Mouse (Mus musculus) spleen, postnatal 36 days (tissue): ENCODE measurements around the gene Nup93.
"Not testable (repeated sequence)": the region's sequence is repeated elsewhere in the genome, so short reads cannot be mapped to it uniquely, and the experiment has no call there.

Experiments
- DNase-seq, 2 experiments: peaks; one replicate each; pipeline ENCODE4 v3.0.0; 2022; ENCODE audit warnings: low spot score in 2 of 2, mixed read lengths in 1 of 2

The Nup93 gene

DNA sequence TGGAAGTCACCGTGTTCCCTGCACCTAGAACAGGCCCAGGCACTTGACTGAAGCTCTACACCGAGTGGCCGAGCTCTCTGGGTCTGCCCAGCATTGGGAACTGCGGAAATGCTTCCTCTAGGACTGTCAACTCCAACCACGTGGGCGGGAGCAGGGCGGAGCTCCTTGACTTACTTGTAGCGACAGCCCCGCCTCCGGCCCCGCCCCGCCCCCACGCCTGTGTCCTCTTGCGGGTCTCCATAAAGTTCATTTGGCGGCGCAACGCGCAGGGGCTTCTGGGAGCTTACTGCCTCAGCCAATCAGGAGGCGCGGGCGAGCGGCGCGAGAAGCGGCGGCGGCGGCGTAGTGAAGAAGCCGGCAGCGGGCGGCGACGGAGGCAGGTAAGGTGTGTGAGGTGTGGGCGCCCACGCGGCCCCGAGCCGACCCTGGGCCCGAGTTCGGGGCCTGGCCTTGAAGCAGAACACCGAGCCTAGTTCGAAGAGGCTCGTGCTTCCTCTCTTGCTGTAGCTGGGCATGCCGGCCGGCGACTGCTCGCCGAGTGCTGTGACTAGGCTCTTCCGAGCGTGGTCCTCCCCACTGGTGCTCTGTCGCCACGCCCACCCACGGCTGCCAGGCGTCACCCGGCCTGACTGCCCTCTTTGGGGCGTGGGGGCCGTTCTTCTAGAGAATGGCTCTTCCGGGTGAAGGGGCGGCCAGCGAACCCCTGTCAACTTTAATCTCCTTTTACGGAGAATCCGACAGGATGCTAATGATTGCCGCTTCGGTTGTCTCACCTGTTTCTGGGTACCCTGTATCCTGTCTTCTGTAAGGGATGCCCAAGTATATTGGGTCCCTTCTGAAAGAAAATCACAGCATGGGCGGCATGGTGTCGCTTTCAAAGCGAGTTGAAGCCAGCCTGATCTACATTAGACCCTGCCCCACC, at the start of gene Nup93:
Nup93 (plus strand) TSS at position 313 of the 922 bp plus-strand sequence.
- DNase-seq, result peak; percentile 94 to 96

- not testable (repeated sequence) for DNase-seq
These were observed 48.6 kb upstream of the Nup93 start for GRCm38 (mm10) chr8:94165772-94166171.

DNA sequence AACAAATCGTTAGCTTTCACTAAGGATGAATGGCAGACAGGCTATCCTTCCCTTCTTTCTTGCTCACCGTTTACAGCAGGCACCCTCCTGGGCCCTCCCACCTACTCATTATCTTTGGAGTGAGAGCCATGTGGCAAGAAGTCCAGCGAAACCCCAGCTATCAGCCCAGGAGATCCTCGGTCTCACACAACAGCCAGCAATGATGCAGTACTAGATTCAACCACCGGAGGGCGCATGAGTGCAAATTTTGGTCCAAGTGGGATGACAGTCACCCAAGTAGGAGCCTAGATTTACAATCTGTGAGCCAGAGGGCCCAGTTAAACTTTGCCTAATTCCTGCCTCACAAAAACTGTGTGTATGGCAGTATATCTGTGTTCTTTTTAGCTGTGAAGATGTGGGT, 47.1 kb upstream of the Nup93 start:
- peak; percentile 54 to 63 for DNase-seq

DNA sequence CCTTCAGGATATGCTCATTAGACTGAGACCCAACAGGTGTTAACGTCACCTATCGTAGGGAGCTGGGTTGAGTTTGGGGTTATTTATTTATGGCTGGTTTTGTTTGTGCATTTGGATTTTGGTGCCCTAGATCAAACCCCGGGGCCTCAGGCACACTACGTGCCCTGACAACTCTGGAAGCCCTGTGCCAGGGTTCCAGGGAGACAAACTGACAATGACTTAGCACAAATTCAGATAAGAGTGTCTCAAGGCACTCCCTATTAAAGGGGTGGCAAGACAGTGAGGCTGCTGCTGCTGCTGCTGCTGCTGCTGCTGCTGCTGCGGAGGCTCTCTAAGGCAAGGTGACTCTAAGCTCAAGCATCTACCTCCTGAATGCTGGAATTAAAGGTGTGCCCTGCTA, 44.8 kb upstream of the Nup93 start:
- no peak for DNase-seq

GRCm38 (mm10) chr8:94171321-94171755, 43.0 kb upstream of the Nup93 start:
- DNase-seq, result no peak

- peak; percentile 53 to 73 for DNase-seq
These were observed 42.1 kb upstream of the Nup93 start, which contains the start of gene Mt2 for GRCm38 (mm10) chr8:94172075-94172808. TSS of gene Mt2 (plus strand) at chr8:94172664.

DNA sequence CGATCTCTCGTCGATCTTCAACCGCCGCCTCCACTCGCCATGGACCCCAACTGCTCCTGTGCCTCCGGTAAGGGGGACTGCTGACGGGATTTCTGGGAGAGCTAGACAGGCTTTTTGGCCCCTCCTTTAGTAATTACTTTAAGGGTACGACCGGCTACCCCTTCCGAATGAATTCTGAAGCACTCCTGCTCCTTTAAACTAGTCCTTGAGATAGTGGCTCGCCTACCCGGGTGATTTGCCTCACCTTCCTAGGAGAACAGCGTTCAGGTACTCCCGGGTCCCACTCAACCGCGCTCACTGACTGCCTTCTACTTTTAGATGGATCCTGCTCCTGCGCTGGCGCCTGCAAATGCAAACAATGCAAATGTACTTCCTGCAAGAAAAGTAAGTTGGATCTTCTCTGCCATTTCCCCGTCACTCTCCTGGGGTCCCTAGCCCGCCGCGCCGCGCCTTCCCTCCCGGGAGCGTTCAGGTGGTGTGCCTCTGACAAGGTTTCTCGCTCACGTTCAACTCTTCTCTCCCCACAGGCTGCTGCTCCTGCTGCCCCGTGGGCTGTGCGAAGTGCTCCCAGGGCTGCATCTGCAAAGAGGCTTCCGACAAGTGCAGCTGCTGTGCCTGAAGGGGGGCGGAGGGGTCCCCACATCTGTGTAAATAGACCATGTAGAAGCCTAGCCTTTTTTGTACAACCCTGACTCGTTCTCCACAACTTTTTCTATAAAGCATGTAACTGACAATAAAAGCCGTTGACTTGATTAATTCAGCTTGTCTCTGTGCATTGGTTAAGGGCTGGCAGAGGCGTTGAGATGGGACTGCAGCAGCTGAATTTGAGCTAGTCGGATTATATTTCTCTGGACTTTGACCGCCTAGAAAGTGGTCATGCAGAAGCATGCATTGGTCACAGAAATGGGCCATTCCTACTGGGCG, 41.3 kb upstream of the Nup93 start:
- DNase-seq, result no peak

DNA sequence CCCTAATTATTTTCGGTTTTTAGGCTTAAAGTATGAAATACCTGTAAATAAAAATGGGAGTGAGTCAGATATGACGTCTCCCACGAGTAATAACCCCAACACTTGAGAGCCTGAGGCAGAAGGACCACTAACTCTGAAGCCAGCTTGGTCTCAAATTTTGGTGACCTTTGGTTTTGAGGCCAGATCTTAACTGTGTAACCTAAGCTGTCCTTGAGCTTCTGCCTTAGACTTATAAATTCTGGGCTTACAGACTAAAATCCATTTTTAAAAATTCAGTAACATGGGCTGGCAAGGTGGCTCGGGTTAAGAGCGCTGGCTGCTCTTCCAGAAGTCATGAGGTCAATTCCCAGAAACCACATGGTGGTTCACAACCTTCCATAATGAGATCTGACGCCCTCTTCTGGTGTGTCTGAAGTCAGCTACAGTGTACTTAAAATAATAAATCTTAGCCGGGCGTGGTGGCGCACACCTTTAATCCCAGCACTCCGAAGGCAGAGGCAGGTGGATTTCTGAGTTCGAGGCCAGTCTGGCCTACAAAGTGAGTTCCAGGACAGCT, 40.4 kb upstream of the Nup93 start:
- no peak for DNase-seq

DNA sequence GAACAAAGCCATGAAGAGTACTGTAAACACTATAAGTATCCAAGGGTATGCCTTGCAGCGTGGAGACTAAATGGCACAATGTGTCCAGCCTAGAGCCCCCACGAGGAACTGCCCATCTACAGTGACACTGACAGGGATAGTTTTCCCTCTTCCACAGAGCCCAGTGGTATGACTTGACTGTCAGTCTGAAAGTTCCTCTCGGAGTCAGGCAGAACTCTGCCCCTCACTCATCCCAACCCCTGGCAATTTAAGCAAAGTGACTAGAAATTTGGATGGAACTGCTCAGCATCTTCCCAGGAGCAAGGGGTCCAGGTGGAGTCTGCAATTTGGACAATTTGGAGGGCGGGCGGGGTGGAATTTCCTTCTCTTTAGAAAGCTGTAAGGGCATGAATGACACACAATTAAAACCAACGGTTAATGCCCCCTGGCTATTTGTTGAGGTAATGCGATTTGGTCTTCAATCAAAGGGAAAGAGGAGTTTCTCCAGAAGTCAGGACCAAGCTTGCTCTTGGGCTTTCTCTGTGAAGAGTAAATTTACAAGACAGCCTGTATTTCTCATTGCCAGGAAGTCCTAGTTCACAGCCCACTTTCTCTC, 39.6 kb upstream of the Nup93 start:
- no peak for DNase-seq

GRCm38 (mm10) chr8:94177716-94178390, 36.5 kb upstream of the Nup93 start:
- DNase-seq, result no peak

- DNase-seq, result peak; percentile 66 to 75
These were observed 35.3 kb upstream of the Nup93 start, which contains the start of gene Mt1 for GRCm38 (mm10) chr8:94178857-94179712. TSS of gene Mt1 (plus strand) at chr8:94179082.

GRCm38 (mm10) chr8:94179713-94180560, 34.4 kb upstream of the Nup93 start:
- DNase-seq, result no peak

- DNase-seq, result no peak
These were observed 33.8 kb upstream of the Nup93 start for GRCm38 (mm10) chr8:94180561-94180908.

GRCm38 (mm10) chr8:94182055-94182929, 32.1 kb upstream of the Nup93 start:
- no peak for DNase-seq

- DNase-seq, result peak; percentile 61 to 63
These were observed 31.2 kb upstream of the Nup93 start for GRCm38 (mm10) chr8:94183117-94183516.

GRCm38 (mm10) chr8:94184357-94184843, 30.0 kb upstream of the Nup93 start:
- no peak for DNase-seq

DNA sequence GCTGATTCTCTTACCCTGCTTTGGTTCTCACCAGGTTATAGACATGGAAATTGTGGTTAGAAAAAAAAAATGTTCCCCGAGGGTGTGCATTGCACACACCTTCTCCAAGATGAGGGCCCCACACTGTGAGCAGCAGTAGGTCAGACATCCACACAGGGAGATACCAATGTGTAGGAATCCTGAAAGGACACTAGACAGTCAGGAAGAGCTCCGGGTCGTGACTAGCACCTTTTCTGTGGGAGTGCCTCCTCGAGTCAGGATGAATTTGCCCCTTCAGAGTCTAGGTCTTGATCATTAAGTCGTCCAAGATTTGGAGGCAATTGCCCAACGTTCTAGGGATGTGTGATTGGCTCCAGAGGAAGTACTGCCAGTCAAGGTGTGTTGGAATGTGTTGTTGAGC, 28.6 kb upstream of the Nup93 start:
- no peak for DNase-seq
